Mouse (Mus musculus) forebrain, embryonic 14.5 days (tissue): ENCODE results near the gene Ripor3. TPM values are rescaled to one million over a fixed set of nuclear protein-coding genes. Genes with fewer than 3 reads are reported as not detected.

ENCODE experiments used
- ATAC-seq: fragments of 200-750 bp; cut with Nextera tagmentation; 2 replicates; pipeline ENCODE4 v1.8.0; 2017; ENCODE audit warnings: mild to moderate bottlenecking, moderate library complexity
- DNase-seq: peaks from one replicate; pipeline ENCODE4 v3.0.0-alpha.2; 2015; ENCODE audit warnings: low spot score
- H3K27ac ChIP-seq: fragments of 300-500 bp; sonication (generic); 2 replicates; pipeline ENCODE4 v1.5.1; 2014; ENCODE audit warnings: low read depth, mild to moderate bottlenecking, control low read depth, low read length, moderate library complexity
- H3K27me3 ChIP-seq: fragments of 300-500 bp; sonication (generic); replicated peaks from 2 replicates; pipeline ENCODE4 v1.6.1; 2014; ENCODE audit warnings: low read length, control low read depth, mixed read lengths; ENCODE audit not compliant: control insufficient read depth, insufficient read depth
- H3K36me3 ChIP-seq: fragments of 300-500 bp; sonication (generic); 2 replicates; pipeline ENCODE4 v1.6.1; 2014; ENCODE audit warnings: low read length, control low read depth; ENCODE audit not compliant: control insufficient read depth, insufficient read depth
- H3K4me1 ChIP-seq: fragments of 300-500 bp; sonication (generic); 2 replicates; pipeline ENCODE4 v1.6.1; 2014; ENCODE audit warnings: antibody characterized with exemption, low read length, control low read depth; ENCODE audit not compliant: control insufficient read depth, insufficient read depth
- H3K4me2 ChIP-seq: fragments of 300-500 bp; sonication (generic); 2 replicates; pipeline ENCODE4 v1.6.1; 2014; ENCODE audit warnings: mild to moderate bottlenecking, control low read depth, low read length
- H3K4me3 ChIP-seq: fragments of 300-500 bp; sonication (generic); 2 replicates; pipeline ENCODE4 v1.5.1; 2014; ENCODE audit warnings: low read depth, low read length, control low read depth
- H3K9ac ChIP-seq: fragments of 300-500 bp; sonication (generic); 2 replicates; pipeline ENCODE4 v1.6.1; 2014; ENCODE audit warnings: mild to moderate bottlenecking, low read length, control low read depth, moderate library complexity
- H3K9me3 ChIP-seq: fragments of 300-500 bp; sonication (generic); replicated peaks from 2 replicates; pipeline ENCODE4 v1.6.1; 2016; ENCODE audit warnings: low read length, control low read depth, mixed read lengths; ENCODE audit not compliant: control insufficient read depth
- WGBS: fragments of 180-500 bp; shearing (Covaris S2); extraction: QIAGEN DNeasy Blood & Tissue Kit; methylation state at CpG from one replicate; pipeline ENCODE4 v1.1.7; 2014; 5-methylcytosine and 5-hydroxymethylcytosine counted together
- polyA plus RNA-seq: library from polyadenylated mRNA; unstranded; fragments of >200 nt; fragmentation: Nextera tagmentation; extraction: Ambion mirVana; gene quantifications from 2 replicates; pipeline ENCODE4 v1.2.1, GENCODE M21; 2014

Ripor3 gene
- polyA plus RNA-seq, 1 experiment from 2014 or later = 0.22 TPM

DNA sequence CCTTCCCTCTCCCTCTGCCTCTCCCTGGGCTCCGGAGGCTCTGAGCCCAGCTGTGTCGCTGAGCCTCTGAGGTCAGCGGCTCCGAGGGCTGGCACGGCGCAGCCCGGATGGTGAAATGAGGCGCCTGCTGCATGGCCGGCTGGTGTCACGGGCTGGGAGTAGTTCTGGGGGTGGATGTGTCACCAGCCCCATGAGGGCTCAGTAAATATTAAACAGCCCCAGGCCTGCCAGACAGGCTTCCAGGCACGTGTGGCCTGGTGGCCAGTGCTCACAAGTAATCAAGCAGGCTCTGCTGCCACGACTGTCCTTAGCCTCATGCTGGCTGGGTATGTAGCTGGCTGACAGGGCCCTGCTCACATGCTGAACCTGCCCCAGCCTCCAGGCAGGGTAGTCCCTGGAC, 7.0 kb downstream of the Ripor3 start:
- H3K36me3 ChIP-seq = no peaks in the 10 kb centered on the region
- H3K4me3 ChIP-seq = no peak overlapping the region
- 0 out of 2 replicates have a peak, but pooled peaks cover 3% of the 10 kb centered on the region for H3K9me3 ChIP-seq
- DNase-seq (no peak), ATAC-seq (no peak)
- no peak overlapping the region for H3K27ac ChIP-seq
- H3K4me2 ChIP-seq = no peak overlapping the region
- no peak overlapping the region for H3K9ac ChIP-seq
- no peaks in the 10 kb centered on the region for H3K4me1 ChIP-seq
- 84% methylated on average over 12 of the region's 12 CpGs for WGBS
- no peaks in the 10 kb centered on the region for H3K27me3 ChIP-seq

DNA sequence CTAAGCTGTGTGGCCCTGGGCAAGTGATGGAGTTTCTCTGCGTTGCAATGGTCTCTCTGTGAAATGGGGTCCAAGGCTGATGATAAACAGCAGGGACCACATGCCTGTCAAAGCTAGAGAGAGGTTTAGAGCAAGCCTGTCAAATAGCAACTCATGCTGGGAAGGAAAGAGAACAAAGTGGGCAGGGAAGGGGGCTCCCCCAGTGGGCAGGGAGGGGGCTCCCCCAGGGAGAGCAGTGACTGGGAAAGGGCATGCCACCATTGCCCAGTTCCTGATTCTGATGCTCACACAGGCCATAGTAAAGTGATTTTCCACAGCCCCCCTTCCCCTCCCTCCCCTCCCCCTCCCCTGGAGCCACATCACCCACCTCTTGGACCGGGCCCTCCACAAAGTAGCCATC, 7.5 kb downstream of the Ripor3 start:
- no peaks in the 10 kb centered on the region for H3K27me3 ChIP-seq
- no peak overlapping the region for H3K27ac ChIP-seq
- H3K4me2 ChIP-seq = no peak overlapping the region
- H3K36me3 ChIP-seq = no peaks in the 10 kb centered on the region
- no peak overlapping the region for H3K9ac ChIP-seq
- H3K4me3 ChIP-seq = no peak overlapping the region
- ATAC-seq (no peak), DNase-seq (no peak)
- H3K4me1 ChIP-seq = no peaks in the 10 kb centered on the region
- 68% methylated on average over 2 of the region's 2 CpGs for WGBS
- 0 out of 2 replicates have a peak, but pooled peaks cover 3% of the 10 kb centered on the region for H3K9me3 ChIP-seq

DNA sequence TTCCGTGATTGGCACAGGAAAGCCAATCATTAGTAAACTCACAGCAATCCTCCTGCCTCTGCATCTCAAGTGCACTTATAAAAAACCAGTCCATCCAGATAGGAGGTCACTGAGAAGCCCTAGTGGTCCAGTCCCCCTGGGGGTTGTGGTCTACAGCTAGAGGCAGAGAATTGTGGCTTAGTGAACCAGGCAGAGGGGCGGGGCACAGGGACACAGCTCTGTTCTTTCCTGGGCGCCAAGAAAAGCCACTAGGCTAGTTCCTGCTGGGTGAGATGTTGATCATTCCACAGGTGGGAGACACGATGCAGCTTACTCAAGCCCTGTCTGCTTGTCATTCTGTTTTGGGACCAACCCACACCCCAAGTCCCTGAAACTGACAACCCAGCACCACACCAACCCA, 8.2 kb downstream of the Ripor3 start:
- H3K9me3 ChIP-seq = 0 out of 2 replicates have a peak, but pooled peaks cover 3% of the 10 kb centered on the region
- no peaks in the 10 kb centered on the region for H3K27me3 ChIP-seq
- ATAC-seq (no peak), DNase-seq (no peak)
- no peak overlapping the region for H3K9ac ChIP-seq
- H3K4me2 ChIP-seq = no peak overlapping the region
- no peak overlapping the region for H3K27ac ChIP-seq
- H3K4me1 ChIP-seq = no peaks in the 10 kb centered on the region
- H3K36me3 ChIP-seq = no peaks in the 10 kb centered on the region
- no peak overlapping the region for H3K4me3 ChIP-seq
- 56% methylated on average over 4 of the region's 4 CpGs for WGBS

DNA sequence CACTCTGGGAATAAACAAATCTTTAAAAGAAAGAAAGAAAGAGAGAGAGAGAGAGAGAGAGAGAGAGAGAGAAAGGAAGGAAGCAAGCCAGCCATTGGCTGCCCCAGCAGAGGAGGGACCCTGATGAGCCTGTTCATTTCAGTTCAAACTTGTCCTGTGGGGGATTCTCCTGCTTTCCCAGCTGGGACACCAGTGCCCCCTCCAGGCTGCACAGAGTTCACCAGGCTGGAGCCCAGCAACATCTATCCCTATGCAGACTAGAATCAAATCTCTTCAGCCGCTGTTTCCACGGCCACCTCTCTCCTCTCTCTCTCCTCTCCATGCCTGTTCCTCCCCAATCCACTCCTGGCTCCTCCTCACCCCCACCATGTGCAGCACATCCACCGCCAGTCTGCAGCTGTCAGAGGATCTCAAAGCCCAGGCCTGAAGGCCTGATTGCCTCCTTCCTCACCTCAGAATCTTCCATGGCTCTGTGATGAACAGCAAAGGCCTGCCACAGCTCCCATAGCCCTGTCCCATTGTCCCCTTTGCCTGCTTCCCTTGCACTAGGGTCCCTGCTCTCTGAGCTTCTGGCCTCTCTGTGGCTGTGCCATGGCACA, 11.2 kb downstream of the Ripor3 start:
- Histone ChIP-seq H3K4me2 (no peak overlapping the region), H3K4me1 (no peaks in the 10 kb centered on the region), H3K36me3 (no peaks in the 10 kb centered on the region), H3K27me3 (no peaks in the 10 kb centered on the region), H3K9me3 (0 out of 2 replicates have a peak, but pooled peaks cover 3% of the 10 kb centered on the region), H3K9ac (no peak overlapping the region), H3K27ac (no peak overlapping the region), H3K4me3 (no peak overlapping the region)
- ATAC-seq (no peak), DNase-seq (no peak)
- 66% methylated on average over 3 of the region's 3 CpGs for WGBS

DNA sequence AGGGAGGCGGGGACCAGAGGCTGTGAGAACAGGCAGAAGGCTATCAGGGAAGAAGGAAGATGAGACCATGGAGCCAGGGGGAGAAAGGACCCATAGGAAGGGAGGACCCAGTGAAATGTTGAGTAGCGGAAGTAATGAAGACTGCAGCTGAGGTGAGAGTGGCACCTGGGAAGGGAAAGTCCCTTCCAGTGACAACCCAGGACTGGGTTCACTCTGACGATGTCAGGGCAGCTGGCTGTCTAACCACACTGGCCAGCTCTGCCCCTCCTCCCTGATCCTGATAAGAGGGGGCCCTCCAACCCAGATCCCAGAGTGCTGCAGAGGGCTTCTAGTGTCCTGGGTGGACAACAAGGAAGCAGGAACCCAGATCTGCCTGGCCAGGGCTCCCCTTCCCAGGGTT, 12.9 kb downstream of the Ripor3 start:
- Histone ChIP-seq H3K9ac (no peak overlapping the region), H3K36me3 (no peaks in the 10 kb centered on the region), H3K27me3 (no peaks in the 10 kb centered on the region), H3K4me2 (no peak overlapping the region), H3K9me3 (0 out of 2 replicates have a peak, but pooled peaks cover 3% of the 10 kb centered on the region), H3K27ac (no peak overlapping the region), H3K4me1 (no peaks in the 10 kb centered on the region), H3K4me3 (no peak overlapping the region)
- DNase-seq = no peak
- WGBS = 66% methylated on average over 3 of the region's 3 CpGs
- no peak for ATAC-seq

DNA sequence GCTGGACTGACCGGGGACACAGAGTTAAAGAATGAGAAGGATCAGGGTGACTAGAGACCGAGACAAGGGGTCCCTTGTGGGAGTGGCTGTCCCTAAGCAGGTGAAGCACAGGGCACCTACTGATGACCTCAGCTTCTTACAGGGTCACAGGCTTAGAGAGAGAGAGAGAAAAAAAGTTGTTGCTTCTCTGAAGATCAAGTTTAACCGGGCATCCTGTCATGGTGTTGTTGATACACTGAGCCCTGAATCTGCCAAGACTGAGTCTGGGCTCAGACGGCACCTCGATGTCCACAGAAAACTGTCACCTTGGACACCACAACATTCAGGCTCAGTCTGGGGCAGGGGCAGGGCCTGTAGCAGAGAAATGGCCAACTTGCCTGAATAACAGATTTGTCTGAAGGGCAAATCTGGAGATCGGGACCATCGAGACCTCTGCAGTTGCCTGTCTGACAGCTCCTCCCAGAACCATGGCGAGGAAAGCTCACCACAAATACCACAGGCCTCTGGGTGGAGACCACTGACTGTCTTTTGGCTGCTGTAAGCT, 13.7 kb downstream of the Ripor3 start:
- no peaks in the 10 kb centered on the region for H3K36me3 ChIP-seq

DNA sequence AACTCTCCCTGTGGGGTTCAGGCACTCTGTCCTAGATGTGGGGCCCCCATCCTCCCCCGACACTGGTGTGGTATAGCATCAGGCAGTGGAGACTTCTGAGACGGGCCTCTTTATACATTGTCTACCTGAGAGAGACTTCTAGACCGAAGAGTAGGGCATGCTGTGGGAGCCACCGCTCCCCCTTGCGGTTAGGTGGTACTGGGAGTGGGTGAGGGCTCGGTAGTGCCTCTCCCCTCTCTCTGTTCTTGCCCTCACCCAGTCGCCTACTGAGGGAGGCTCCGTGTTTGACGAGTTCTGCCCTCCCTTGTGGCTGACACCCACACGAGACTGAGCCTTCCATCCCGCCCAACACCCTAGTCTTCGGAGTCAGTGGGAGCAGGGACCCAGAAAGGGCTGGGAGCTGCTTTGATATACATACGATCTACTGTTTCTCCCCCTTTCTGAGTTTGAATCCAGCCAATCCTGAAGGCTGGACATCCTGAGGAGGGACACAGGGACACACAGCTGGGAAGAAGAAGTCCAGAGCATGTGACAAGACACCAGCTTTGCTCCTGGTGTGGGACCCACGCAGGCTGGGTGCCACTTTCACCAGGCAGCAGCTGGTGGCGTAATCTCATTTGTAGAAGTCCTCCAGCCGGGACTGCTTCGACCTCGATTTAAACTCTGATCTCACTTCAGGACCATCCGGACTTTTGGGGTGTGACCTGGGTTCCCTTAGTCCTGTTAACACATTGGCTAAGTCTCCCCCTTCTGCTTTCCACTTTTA, 14.4 kb downstream of the Ripor3 start:
- no peak overlapping the region for H3K9ac ChIP-seq
- ATAC-seq (no peak), DNase-seq (no peak)
- H3K36me3 ChIP-seq = no peaks in the 10 kb centered on the region
- 0 out of 2 replicates have a peak, but pooled peaks cover 3% of the 10 kb centered on the region for H3K9me3 ChIP-seq
- H3K27me3 ChIP-seq = no peaks in the 10 kb centered on the region
- 61% methylated on average over 19 of the region's 19 CpGs for WGBS
- H3K4me1 ChIP-seq = no peaks in the 10 kb centered on the region
- no peak overlapping the region for H3K4me3 ChIP-seq
- no peak overlapping the region for H3K4me2 ChIP-seq
- H3K27ac ChIP-seq = no peak overlapping the region

More for the DNA sequence above, 13.7 kb downstream of the Ripor3 start:
- no peak overlapping the region for H3K4me3 ChIP-seq
- WGBS = 59% methylated on average over 8 of the region's 8 CpGs
- H3K9me3 ChIP-seq = 0 out of 2 replicates have a peak, but pooled peaks cover 3% of the 10 kb centered on the region
- no peaks in the 10 kb centered on the region for H3K4me1 ChIP-seq
- ATAC-seq (no peak), DNase-seq (no peak)
- no peaks in the 10 kb centered on the region for H3K27me3 ChIP-seq
- H3K9ac ChIP-seq = no peak overlapping the region
- no peak overlapping the region for H3K4me2 ChIP-seq
- no peak overlapping the region for H3K27ac ChIP-seq

DNA sequence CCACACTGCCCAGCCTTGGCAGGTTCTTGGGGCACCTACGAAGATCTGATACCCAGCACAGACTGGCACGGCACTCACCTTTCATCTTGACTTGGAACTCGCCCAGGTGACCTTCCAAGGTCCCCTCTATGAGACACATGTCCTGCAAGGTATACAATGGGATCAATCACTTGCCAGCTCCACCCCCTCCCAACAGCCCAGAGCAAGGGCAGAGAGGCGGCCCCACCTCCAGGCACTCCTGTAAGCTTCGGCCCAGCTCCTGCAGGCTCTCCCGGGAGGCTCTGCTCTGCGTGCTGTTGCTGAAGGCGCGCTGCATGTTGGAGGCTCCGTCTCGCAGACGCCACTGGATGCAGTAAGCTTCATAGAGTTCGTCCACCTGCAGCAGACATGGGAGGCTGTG, 17.2 kb downstream of the Ripor3 start:
- ATAC-seq (no peak), DNase-seq (no peak)
- Histone ChIP-seq H3K27me3 (no peaks in the 10 kb centered on the region), H3K4me3 (no peak overlapping the region), H3K9me3 (no peaks in the 10 kb centered on the region), H3K4me1 (no peaks in the 10 kb centered on the region), H3K36me3 (no peaks in the 10 kb centered on the region), H3K9ac (no peak overlapping the region), H3K27ac (no peak overlapping the region), H3K4me2 (no peak overlapping the region)
- WGBS = 64% methylated on average over 13 of the region's 13 CpGs

DNA sequence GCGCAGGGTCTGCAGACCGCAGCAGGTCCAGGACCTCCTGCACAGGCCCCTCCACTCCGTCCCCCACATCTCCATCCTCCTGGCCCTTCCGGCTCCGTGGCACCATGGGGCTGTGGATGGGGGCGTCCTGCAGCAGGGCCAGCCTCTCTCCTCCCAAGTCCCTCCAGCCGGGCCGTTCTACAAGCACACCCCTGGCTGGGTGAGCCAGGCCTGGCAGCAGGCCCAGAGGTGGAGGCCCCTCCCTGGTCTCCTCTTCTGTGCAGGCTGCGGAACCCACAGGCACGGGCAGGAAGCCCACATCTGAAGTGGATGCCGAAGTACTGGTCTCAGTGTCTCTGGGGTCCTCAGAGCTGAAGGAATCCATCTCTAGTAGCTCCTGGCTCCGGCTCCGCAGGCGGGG, 21.1 kb downstream of the Ripor3 start:
- Histone ChIP-seq H3K4me2 (no peak overlapping the region), H3K9ac (no peak overlapping the region)
- peak; percentile 74 for DNase-seq

More for the DNA sequence above, 21.1 kb downstream of the Ripor3 start:
- Histone ChIP-seq H3K27ac (no peak overlapping the region), H3K36me3 (no peaks in the 10 kb centered on the region), H3K4me1 (no peaks in the 10 kb centered on the region), H3K4me3 (no peak overlapping the region), H3K9me3 (no peaks in the 10 kb centered on the region), H3K27me3 (no peaks in the 10 kb centered on the region)
- WGBS = 52% methylated on average over 14 of the region's 14 CpGs
- ATAC-seq = peak; percentile 71; the same call in 1 of the 2 replicates
